Mouse (Mus musculus): ENCODE results near the gene Rgs8.

Gene Rgs8

DNA sequence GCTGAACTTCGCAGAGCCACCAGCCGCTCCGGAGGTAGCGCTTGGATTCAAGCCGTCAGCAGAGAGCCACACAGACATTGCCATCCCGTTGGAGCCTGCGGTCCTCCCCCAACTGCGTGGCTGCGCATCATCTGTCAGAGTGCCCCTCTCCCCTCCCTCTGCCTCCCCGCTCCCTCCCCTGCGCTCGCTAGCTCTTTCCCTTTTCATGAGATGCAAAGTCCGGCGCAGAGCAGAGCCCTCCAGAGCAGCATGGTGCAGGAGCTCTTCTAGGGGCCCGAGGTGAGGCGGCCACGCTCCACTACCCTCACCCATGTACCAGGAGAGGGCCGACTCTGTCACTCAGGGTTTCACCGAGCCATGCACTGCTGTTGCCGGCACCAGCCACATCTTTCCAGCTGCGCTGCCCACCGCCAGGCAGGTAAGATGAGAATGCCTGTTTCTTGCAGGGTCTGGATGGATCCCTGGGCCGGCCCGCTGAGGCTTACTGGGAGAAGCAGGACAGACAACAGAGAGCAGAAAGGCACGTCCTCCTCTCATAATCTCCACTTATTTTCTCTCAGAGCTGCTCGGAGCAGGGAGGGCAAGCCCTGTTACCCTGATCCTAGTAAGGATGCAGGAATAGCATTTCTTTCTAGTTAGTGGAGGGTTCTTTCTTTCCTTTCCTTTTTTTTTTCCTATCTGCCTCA is at the start of gene Rgs8:
Gene Rgs8 (plus strand): TSS at position 88 of the 686 bp plus-strand sequence.
- 4% methylated on average over 26 of the region's 26 CpGs for WGBS

DNA sequence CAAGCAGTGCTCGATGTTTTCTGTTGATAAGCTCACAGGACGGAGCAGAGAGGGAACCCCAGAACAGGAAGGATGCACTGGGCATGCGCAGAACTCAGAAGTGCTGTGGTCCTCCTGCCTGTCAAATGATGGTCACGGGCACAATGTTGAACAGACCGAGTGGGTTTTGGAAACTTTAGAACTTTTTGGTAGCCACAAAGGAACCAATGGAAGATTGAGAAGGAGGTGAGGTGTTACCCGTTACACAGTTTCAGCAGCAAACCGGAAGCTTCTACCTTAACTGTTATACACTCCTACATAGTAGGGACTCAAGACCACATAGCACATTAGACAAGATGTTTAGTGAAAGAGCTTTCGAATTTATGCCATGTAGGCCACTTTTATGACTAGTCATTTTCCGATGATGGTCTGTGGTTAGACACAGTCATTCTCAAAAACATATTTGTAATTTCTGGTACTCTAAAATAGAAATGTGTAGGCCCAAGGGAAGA is 35.4 kb upstream of the Rgs8 start:
- 83% methylated on average over 9 of the region's 9 CpGs for WGBS

DNA sequence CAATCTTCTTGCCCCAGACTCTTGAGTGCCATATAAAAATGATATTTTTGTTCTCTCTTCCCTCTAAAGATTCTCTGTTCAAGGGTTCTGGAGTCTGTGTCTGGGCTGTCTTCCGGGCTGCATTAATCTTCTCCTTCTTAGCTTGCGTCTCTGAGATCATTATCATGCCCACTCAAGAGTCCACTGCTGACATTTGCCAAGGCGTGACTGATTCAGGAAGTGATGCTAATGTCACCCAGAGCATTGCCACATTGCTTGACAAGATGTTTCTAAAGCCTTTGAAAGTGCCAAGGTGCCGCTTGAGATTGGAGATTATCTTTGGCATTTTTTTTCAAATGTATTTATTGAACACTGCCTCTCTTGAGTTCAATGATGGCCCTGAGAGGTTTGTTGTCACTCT is 29.8 kb upstream of the Rgs8 start:
- 81% methylated on average over 4 of the region's 4 CpGs for WGBS

DNA sequence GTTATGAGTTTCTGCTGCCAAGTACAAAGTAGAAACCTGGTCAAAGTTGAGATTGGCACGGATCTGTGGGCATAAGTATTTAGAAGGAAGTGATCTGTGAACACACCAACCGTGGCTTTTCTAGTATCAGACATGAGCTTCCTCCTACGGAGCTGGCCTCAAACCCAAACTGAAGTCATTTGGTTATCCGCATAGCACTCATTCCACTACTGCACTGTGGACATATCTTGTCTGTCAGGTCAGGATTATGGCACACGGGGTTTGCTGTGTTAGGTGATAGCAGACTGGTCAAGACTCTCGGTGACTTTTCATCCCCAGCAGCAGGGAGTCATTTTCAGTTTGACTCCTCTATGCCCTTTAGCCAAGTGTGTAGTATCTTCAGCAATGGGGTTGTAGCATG is 20.1 kb upstream of the Rgs8 start:
- 94% methylated on average over 6 of the region's 6 CpGs for WGBS

DNA sequence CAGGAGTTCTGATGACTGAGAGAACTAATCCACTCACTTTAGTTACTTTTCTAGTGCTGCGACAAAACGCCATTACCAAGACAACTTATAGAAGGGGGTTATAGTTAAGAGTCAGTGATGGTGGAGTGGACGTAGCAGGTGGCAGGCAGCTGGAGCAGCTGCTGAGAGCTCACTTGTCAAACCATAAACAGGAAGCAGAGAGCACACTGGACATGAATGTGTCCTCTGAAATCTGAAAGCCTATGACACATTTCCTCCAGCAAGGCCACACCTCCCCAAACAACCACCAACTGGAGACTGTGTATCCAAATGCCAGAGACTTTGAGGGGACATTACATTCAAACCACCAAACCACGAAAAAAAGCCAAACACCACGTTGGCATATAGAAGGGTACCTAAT is 17.8 kb upstream of the Rgs8 start:
- whole genome bisulfite sequencing: 64% methylated on average over 5 of the region's 5 CpGs

DNA sequence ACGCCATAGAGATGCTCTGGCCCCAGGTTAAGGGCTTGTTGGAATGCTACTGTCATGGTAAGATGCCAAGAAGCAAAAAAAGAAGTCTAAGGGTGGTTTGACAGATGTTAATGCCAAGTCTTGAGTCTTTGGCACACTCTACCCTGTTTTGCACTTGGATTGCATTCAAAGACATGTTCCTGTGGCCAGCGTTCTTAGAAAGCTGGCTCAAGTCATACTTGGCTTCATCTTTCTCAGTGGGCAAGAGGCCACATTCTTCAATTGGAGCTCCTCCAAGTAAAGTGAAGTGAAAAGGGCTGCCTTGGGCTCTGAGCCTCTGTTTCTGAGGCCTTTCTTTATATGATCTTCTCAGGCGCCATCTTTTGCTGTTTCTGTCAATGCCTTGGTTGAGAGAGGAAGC is 17.3 kb upstream of the Rgs8 start:
- 49% methylated on average over 3 of the region's 3 CpGs for WGBS

GRCm38 (mm10) chr1:153636821-153637220 is 16.0 kb upstream of the Rgs8 start:
- WGBS: 91% methylated on average over 5 of the region's 5 CpGs

GRCm38 (mm10) chr1:153641492-153641939 is 11.3 kb upstream of the Rgs8 start:
- 15% methylated on average over 9 of the region's 9 CpGs for WGBS

DNA sequence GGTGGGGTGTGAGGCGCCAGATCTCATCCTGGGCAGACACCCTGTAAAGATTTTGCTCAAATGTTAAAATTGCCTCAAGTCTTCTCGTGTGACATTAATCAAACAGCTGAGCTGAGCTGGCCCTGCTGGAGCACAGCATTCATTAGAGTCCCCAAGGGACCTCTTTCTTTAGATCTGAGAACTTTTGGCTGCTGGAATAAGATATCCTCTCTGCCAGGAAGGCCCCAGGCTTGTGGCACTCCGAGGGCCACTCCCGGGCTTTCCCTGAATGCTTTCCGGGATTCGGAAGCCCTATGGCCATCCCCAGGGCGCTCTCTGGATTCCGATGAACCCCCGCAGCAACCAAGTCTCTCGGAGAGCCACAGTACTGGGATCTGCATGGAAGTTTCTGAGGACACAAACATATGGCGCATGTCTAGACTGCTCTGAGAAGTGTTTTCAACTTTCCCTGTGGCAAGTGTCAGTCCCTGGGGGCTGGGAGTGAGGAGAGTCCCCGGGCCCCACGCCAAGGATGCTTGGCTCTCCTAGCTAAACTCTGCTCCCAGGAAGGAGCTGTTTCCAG is 10.8 kb upstream of the Rgs8 start:
- 5% methylated on average over 13 of the region's 13 CpGs for WGBS

DNA sequence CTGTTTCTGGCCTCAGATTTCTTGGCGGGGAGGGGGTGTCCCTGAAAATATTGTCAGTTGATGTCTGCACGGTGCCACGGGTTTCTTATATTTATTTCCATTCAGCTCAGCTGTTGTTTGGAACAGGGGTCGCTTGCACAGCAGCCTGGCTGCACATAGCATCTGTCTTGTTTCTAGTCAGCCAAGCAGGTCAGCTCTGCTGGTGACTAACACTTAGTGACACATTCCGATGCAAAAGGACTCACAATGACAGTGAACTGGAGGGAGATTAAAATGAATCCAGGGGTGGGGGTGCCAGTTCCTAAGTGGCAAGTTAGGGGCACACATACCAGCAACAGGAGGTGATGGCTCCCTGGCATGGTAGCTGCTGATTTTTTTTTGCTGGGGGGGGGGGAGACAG is 849 bp downstream of the Rgs8 start:
- WGBS: 19% methylated on average over 5 of the region's 5 CpGs

GRCm38 (mm10) chr1:153659666-153660065 is 6.8 kb downstream of the Rgs8 start:
- WGBS: 57% methylated on average over 9 of the region's 9 CpGs

- 23% methylated on average over 15 of the region's 15 CpGs for WGBS
Measured at GRCm38 (mm10) chr1:153660982-153661688, 8.3 kb downstream of the Rgs8 start.

- 37% methylated on average over 4 of the region's 4 CpGs for WGBS
Measured at GRCm38 (mm10) chr1:153661689-153662002, 8.8 kb downstream of the Rgs8 start.

GRCm38 (mm10) chr1:153662362-153662761 is 9.5 kb downstream of the Rgs8 start:
- WGBS: 42% methylated on average over 4 of the region's 4 CpGs

DNA sequence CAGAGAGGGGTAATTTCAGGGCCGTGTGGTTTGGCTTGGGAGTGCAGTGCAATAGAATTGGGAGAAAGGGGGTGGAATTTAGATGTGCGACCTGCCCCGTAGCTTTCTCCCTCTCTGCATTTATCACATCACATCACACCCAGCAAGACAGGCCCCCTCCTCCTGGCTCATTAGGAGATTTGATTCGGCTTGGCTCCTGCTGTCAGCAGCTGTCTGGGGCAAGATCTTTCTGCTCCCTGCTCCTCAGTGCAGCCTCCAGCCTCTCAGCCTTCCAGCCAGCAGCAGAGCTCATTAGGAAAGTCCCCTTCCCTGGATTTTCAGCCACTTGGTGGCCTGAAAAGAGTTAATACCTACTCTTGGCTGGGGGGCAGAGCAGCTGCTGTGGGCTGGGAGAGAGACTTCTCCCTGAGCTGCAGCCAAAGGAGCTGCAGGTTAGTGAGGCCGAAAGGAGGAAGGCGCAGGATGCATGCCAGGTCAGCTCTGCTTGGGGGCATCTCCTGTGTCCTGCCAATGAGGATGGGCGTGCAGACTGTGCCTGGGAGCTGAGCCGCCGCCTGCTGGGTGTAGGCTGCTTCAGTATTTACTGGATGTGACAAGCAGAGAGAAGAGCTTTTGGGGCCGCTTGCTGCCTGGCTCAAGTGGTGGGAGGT is 12.4 kb downstream of the Rgs8 start:
- WGBS: 20% methylated on average over 10 of the region's 10 CpGs

DNA sequence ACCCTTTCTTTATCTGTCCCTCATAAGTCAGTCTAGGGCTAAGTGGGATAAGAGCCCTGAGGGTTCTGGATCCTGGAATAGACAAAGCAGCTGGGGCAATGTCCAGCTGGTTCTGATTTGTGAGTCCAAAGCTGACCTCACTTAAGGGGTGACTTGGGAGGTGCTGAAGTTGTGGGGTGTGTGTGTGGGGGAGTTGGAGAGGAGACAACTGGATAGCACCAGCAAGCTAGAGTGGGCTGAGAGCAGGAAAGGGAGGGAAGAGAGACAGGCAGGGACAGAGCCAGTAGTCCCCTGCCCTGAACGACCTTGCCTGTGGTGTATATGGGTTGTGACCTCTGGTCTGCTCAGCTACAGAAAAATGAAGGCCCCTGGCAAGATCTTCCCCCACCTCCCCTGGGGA is 13.4 kb downstream of the Rgs8 start:
- 19% methylated on average over 1 of the region's 1 CpGs for WGBS

- 60% methylated on average over 4 of the region's 4 CpGs for WGBS
Measured at GRCm38 (mm10) chr1:153667244-153667727, 14.5 kb downstream of the Rgs8 start.

DNA sequence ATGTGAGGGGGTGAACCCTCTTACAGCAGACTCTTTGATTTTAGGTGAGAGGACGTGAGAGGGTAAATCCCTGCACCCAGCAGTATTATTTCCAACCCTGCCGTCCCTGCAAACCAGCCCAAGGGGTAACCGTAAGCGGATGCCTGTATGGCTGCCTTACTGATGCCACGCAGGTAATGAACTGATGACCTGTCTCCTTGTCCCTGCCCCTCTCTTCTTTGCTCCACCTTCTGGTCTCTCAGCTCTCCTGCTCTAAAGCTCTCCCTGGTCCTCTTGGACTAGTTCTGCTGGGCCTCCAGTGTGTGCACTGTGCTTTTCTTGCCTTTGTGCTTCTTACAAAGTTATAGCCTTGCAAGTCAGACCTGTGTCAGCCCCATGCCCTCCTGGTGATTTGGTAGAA is 15.0 kb downstream of the Rgs8 start:
- WGBS: 78% methylated on average over 5 of the region's 5 CpGs

- 59% methylated on average over 7 of the region's 7 CpGs for WGBS
Measured at GRCm38 (mm10) chr1:153669086-153669485, 16.3 kb downstream of the Rgs8 start.

GRCm38 (mm10) chr1:153669728-153670127 is 16.9 kb downstream of the Rgs8 start:
- 62% methylated on average over 3 of the region's 3 CpGs for WGBS

DNA sequence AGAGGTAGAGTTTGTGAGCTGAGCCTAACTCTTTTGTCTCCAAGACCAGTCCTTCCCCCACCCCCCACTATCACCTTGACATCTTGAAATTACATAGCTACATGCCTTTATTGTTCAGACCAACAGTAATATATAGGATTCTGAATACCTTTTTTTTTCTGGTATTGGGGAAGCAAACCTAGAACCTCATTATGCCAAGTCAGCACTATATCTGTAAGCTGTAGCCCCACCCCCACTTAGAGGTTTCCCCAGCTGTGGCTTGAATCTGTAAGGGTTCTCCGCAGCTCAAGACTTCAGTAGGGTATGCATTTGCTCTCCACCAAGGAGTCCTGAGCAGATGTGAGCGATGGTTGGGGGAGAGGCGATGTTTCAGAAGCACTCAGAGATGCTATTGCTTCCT is 18.5 kb downstream of the Rgs8 start:
- 83% methylated on average over 3 of the region's 3 CpGs for WGBS

GRCm38 (mm10) chr1:153672698-153673097 is 19.9 kb downstream of the Rgs8 start:
- 37% methylated on average over 9 of the region's 9 CpGs for WGBS

Measured in cerebral cortex, adult 2 months (tissue).